Mouse (Mus musculus) skeletal muscle tissue, adult 2 months (tissue): ENCODE data around the gene Golga4.

Source experiments
- DNase-seq: peaks from one replicate; pipeline ENCODE4 v3.0.0-alpha.2; 2012; ENCODE audit warnings: low read depth, low spot score

The Golga4 gene

DNA sequence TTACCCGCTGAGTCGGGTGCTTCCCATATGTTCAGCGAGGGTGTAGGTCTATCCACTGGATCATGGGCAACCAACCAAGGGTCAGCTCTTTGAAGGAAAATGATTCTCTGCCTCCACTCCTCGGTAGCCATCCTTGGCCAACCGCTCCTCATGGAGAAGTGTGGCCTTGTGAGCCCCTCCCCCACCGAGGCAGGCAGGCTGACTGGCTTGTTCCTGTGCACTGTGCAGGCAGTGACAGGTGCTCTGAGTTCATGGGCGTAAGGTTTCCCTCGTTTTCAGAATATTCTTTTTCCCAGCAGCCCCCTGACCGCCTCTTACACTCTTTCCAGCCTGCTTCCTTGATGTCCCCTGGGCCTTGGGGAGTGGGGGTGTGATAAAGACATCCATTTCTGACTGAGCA lies 117.4 kb downstream of the Golga4 start:
- no peak for DNase-seq

DNA sequence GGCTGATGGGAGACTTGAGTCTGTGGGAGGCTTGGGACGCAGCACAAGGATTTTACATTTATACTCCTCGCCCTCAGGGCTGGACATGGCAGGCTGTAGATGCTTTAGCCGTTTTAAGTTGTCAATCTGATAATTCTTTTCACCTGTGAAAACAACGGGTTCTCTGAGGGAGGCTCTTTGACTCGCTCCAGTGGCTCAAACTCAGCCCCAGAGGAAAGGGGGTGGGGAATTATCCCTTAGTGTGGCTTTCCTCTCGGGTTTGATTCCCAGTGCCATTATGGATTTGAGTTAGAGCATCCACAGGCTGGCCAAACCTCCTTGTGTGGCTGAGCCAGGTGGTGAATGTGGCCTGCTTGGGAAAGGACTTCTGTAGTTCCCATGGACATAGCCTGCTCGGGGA lies 118.1 kb downstream of the Golga4 start:
- DNase-seq: no peak

GRCm38 (mm10) chr9:118629763-118630379 lies 123.8 kb downstream of the Golga4 start:
- DNase-seq: no peak
